In genomic region chr14:59927804-59928203, GRCm38 (mm10) we compare ENCODE assay signal across 32 mouse cellular contexts.
DNase-seq lines count a peak whose midpoint lies in the region; ATAC-seq and TF ChIP-seq lines count a peak whose summit lies in the region.
"Had no signal": no experiment of that assay in that cellular context is flagged by ENCODE, and none has a peak within 500 bp of the region (broad histone marks: within the 10 kb centered on the region; RNA-seq: fewer than 3 reads in every experiment).

No protein-coding gene starts in this region.

- peak; percentile 23 for DNase-seq in intestine, embryonic 14.5 days (ENCODE audit: low spot score)
- DNase-seq in 416B (ENCODE audit: low read depth) (peak; percentile 2), ES-CJ7 (ENCODE audit: low read depth, low spot score) (peak; percentile 81)
- no peak for DNase-seq in left cerebral cortex, postnatal 14 days (ENCODE audit: low spot score in 2 of 2)
- no peak for DNase-seq in kidney, adult 8-10 months
- DNase-seq in ovary, adult 18-20 months (ENCODE audit: low spot score): no peak
- DNase-seq: adrenal gland, adult 8-10 months; adrenal gland, postnatal 25 days; cerebellum, adult 11-12 months; cerebellum, adult 8-10 months; cerebellum, postnatal 10 days; cerebellum, postnatal 36 days; forebrain, postnatal 0 days; gastrocnemius, postnatal 10 days; gastrocnemius, postnatal 36 days; heart, postnatal 10 days; heart, postnatal 36 days; kidney, adult 18-20 months had no signal

- WGBS in intestine, embryonic 14.5 days: 79% methylated on average over 5 of the region's 5 CpGs
- WGBS in intestine, postnatal 0 days: 81% methylated on average over 5 of the region's 5 CpGs

- H3K27ac ChIP-seq in intestine, embryonic 14.5 days (ENCODE audit: low read depth): no peak overlapping the region
- H3K27ac ChIP-seq in intestine, postnatal 0 days (ENCODE audit: low read depth, low read length): no peak overlapping the region
- H3K27ac ChIP-seq: embryonic facial prominence, embryonic 12.5 days; embryonic facial prominence, embryonic 15.5 days; heart, embryonic 15.5 days; hindbrain, embryonic 14.5 days; hindbrain, postnatal 0 days; intestine, embryonic 15.5 days had no signal

- no peak overlapping the region for H3K4me2 ChIP-seq in intestine, embryonic 14.5 days (ENCODE audit: low read length)
- H3K4me2 ChIP-seq in intestine, postnatal 0 days (replicated peaks; ENCODE audit: low read depth): no peak overlapping the region
- H3K4me2 ChIP-seq: embryonic facial prominence, embryonic 12.5 days; embryonic facial prominence, embryonic 15.5 days; heart, embryonic 12.5 days; heart, embryonic 15.5 days; hindbrain, embryonic 14.5 days; intestine, embryonic 15.5 days had no signal

- intact Hi-C loops in left cerebral cortex, postnatal 14 days (cut with DNase I): no loop called here

- no peaks in the 10 kb centered on the region for H3K9me3 ChIP-seq in intestine, embryonic 14.5 days (ENCODE audit: control insufficient read depth, low read length)
- no peaks in the 10 kb centered on the region for H3K9me3 ChIP-seq in intestine, postnatal 0 days (ENCODE audit: control insufficient read depth)
- H3K9me3 ChIP-seq: embryonic facial prominence, embryonic 12.5 days; embryonic facial prominence, embryonic 15.5 days; heart, embryonic 12.5 days; heart, embryonic 15.5 days; intestine, embryonic 15.5 days had no signal

- TF ChIP-seq CTCF in intestine, postnatal 0 days (IDR thresholded peaks at IDR 0.05; ENCODE audit: low read depth): no peak

- H3K9ac ChIP-seq in intestine, embryonic 14.5 days (ENCODE audit: low read length): no peak overlapping the region
- H3K9ac ChIP-seq in intestine, postnatal 0 days (ENCODE audit: low read depth, low read length): no peak overlapping the region
- H3K9ac ChIP-seq: embryonic facial prominence, embryonic 12.5 days; embryonic facial prominence, embryonic 15.5 days; forebrain, postnatal 0 days; heart, embryonic 12.5 days; heart, embryonic 15.5 days; hindbrain, embryonic 14.5 days; intestine, embryonic 15.5 days had no signal

- H3K27me3 ChIP-seq in intestine, embryonic 14.5 days (replicated peaks; ENCODE audit: control insufficient read depth, insufficient read depth, low read length): no peaks in the 10 kb centered on the region
- no peaks in the 10 kb centered on the region for H3K27me3 ChIP-seq in intestine, postnatal 0 days (replicated peaks; ENCODE audit: control insufficient read depth, insufficient read depth, low read length)
- H3K27me3 ChIP-seq: embryonic facial prominence, embryonic 12.5 days; embryonic facial prominence, embryonic 15.5 days; heart, embryonic 12.5 days; heart, embryonic 15.5 days; intestine, embryonic 15.5 days had no signal

- no peak for ATAC-seq in intestine, embryonic 14.5 days (replicated peaks; ENCODE audit: low FRiP score, low TSS enrichment, low read depth)
- ATAC-seq in intestine, postnatal 0 days: no peak
- ATAC-seq in common myeloid progenitor, adult 5-6 weeks (replicated peaks; ENCODE audit: low read depth, poor library complexity, severe bottlenecking): peak; percentile 54
- ATAC-seq: activated CD4-positive, CD25-positive, alpha-beta regulatory T cell, adult 4 months; CD4-positive, CD25-positive, alpha-beta regulatory T cell, adult 4 months; forebrain, embryonic 14.5 days; forebrain, postnatal 0 days; hindbrain, postnatal 0 days; intestine, embryonic 15.5 days; Patski had no signal

- H3K4me1 ChIP-seq in intestine, embryonic 14.5 days (replicated peaks; ENCODE audit: control insufficient read depth, insufficient read depth, low read length): no peaks in the 10 kb centered on the region
- 0 out of 2 replicates have a peak, but pooled peaks cover 3% of the 10 kb centered on the region for H3K4me1 ChIP-seq in intestine, postnatal 0 days (replicated peaks; ENCODE audit: control insufficient read depth, insufficient read depth, low read length)
- H3K4me1 ChIP-seq: heart, embryonic 15.5 days; intestine, embryonic 15.5 days had no signal

- no peaks in the 10 kb centered on the region for H3K36me3 ChIP-seq in intestine, embryonic 14.5 days (ENCODE audit: control insufficient read depth, insufficient read depth, low read length)
- no peaks in the 10 kb centered on the region for H3K36me3 ChIP-seq in intestine, postnatal 0 days (ENCODE audit: control insufficient read depth, insufficient read depth)
- H3K36me3 ChIP-seq: embryonic facial prominence, embryonic 12.5 days; embryonic facial prominence, embryonic 15.5 days; G1E; heart, embryonic 12.5 days; heart, embryonic 15.5 days; intestine, embryonic 15.5 days had no signal

- no peak overlapping the region for H3K4me3 ChIP-seq in intestine, embryonic 14.5 days (ENCODE audit: low read depth, low read length)
- H3K4me3 ChIP-seq in intestine, postnatal 0 days (ENCODE audit: low read depth, low read length): no peak overlapping the region
- H3K4me3 ChIP-seq: embryonic facial prominence, embryonic 12.5 days; embryonic facial prominence, embryonic 15.5 days; heart, embryonic 12.5 days; heart, embryonic 15.5 days; intestine, embryonic 15.5 days had no signal

Comparison
In these comparisons a context has a peak if more than half of its experiments do, and no peak if none do; other contexts are left out.
1. DNase-seq: peak in intestine, embryonic 14.5 days (single experiment), 416B (single experiment) and ES-CJ7 (single experiment); none in left cerebral cortex, postnatal 14 days (0 of 2), kidney, adult 8-10 months (0 of 2) and ovary, adult 18-20 months (single experiment).